Mouse (Mus musculus) heart, embryonic 11.5 days (tissue): ENCODE results near the gene Lpin2. TPM values are rescaled to one million over a fixed set of nuclear protein-coding genes. Genes with fewer than 3 reads are reported as not detected.

ENCODE experiments used
- ATAC-seq: fragments of 200-750 bp; cut with Nextera tagmentation; replicated peaks from 2 replicates; pipeline ENCODE4 v1.8.0; 2017; ENCODE audit warnings: moderate library complexity; ENCODE audit not compliant: insufficient number of reproducible peaks, low FRiP score, low TSS enrichment
- H3K27ac ChIP-seq: fragments of 300-500 bp; sonication (generic); 2 replicates; pipeline ENCODE4 v1.5.1; 2014; ENCODE audit warnings: mild to moderate bottlenecking, low read depth, low read length
- H3K27me3 ChIP-seq: fragments of 300-500 bp; sonication (generic); 2 replicates; pipeline ENCODE4 v1.6.1; 2014; ENCODE audit warnings: mild to moderate bottlenecking, low read length, mixed read lengths; ENCODE audit not compliant: control insufficient read depth, insufficient read depth
- H3K36me3 ChIP-seq: fragments of 300-500 bp; sonication (generic); 2 replicates; pipeline ENCODE4 v1.6.1; 2014; ENCODE audit warnings: mild to moderate bottlenecking, low read length, moderate library complexity, mixed read lengths; ENCODE audit not compliant: control insufficient read depth, insufficient read depth
- H3K4me1 ChIP-seq: fragments of 300-500 bp; sonication (generic); 2 replicates; pipeline ENCODE4 v1.6.1; 2014; ENCODE audit warnings: low read length; ENCODE audit not compliant: control insufficient read depth, insufficient read depth
- H3K4me2 ChIP-seq: fragments of 300-500 bp; sonication (generic); 2 replicates; pipeline ENCODE4 v1.6.1; 2014; ENCODE audit warnings: mild to moderate bottlenecking, moderate library complexity
- H3K4me3 ChIP-seq: fragments of 300-500 bp; sonication (generic); 2 replicates; pipeline ENCODE4 v1.5.1; 2014; ENCODE audit warnings: low read depth, low read length
- H3K9ac ChIP-seq: fragments of 300-500 bp; sonication (generic); 2 replicates; pipeline ENCODE4 v1.6.1; 2014; ENCODE audit warnings: mild to moderate bottlenecking, low read depth, low read length, moderate library complexity
- H3K9me3 ChIP-seq: fragments of 300-500 bp; sonication (generic); replicated peaks from 2 replicates; pipeline ENCODE4 v1.6.1; 2016; ENCODE audit warnings: low read length; ENCODE audit not compliant: control insufficient read depth
- WGBS: fragments of 180-500 bp; shearing (Covaris S2); extraction: QIAGEN DNeasy Blood & Tissue Kit; methylation state at CpG from one replicate; pipeline ENCODE4 v1.1.7; 2014; ENCODE audit not compliant: insufficient replicate concordance; 5-methylcytosine and 5-hydroxymethylcytosine counted together
- polyA plus RNA-seq: library from polyadenylated mRNA; unstranded; fragments of >200 nt; fragmentation: Nextera tagmentation; extraction: Ambion mirVana; gene quantifications from 2 replicates; pipeline ENCODE4 v1.2.1, GENCODE M21; 2014

Gene Lpin2
- polyA plus RNA-seq, 1 experiment from 2014 or later = 22.5 TPM

GRCm38 (mm10) chr17:71251601-71252001 lies 69.2 kb downstream of the Lpin2 start:
- Histone ChIP-seq H3K9me3 (no peaks in the 10 kb centered on the region), H3K9ac (no peak overlapping the region), H3K36me3 (peaks cover 15% of the 10 kb centered on the region), H3K27ac (peak overlapping the region; percentile 87), H3K4me2 (no peak overlapping the region; the same call in 1 of the 2 replicates), H3K4me3 (no peak overlapping the region), H3K4me1 (peaks cover 67% of the 10 kb centered on the region), H3K27me3 (no peaks in the 10 kb centered on the region)
- ATAC-seq = no peak
- WGBS = 46% methylated on average over 6 of the region's 6 CpGs

- no peak for ATAC-seq
- H3K9me3 ChIP-seq = no peaks in the 10 kb centered on the region
- H3K36me3 ChIP-seq = peaks cover 15% of the 10 kb centered on the region
- no peak overlapping the region for H3K4me2 ChIP-seq
- WGBS = 86% methylated on average over 9 of the region's 9 CpGs
- H3K4me3 ChIP-seq = no peak overlapping the region
- no peaks in the 10 kb centered on the region for H3K27me3 ChIP-seq
- H3K27ac ChIP-seq = peak overlapping the region; percentile 87
- no peak overlapping the region for H3K9ac ChIP-seq
- H3K4me1 ChIP-seq = peaks cover 70% of the 10 kb centered on the region
Observed at GRCm38 (mm10) chr17:71252101-71252500, 69.7 kb downstream of the Lpin2 start.

GRCm38 (mm10) chr17:71253391-71253790 lies 71.0 kb downstream of the Lpin2 start:
- no peak overlapping the region for H3K4me3 ChIP-seq
- H3K9ac ChIP-seq = no peak overlapping the region
- 85% methylated on average over 2 of the region's 2 CpGs for WGBS
- H3K4me2 ChIP-seq = no peak overlapping the region
- H3K4me1 ChIP-seq = peaks cover 63% of the 10 kb centered on the region
- peaks cover 8% of the 10 kb centered on the region for H3K36me3 ChIP-seq
- no peaks in the 10 kb centered on the region for H3K27me3 ChIP-seq
- ATAC-seq = no peak
- H3K9me3 ChIP-seq = no peaks in the 10 kb centered on the region
- no peak overlapping the region for H3K27ac ChIP-seq

- 65% methylated on average over 5 of the region's 5 CpGs for WGBS
- Histone ChIP-seq H3K27me3 (no peaks in the 10 kb centered on the region), H3K4me3 (no peak overlapping the region), H3K9me3 (no peaks in the 10 kb centered on the region), H3K27ac (peak overlapping the region; percentile 0; the same call in 1 of the 2 replicates), H3K9ac (no peak overlapping the region), H3K36me3 (peaks cover 8% of the 10 kb centered on the region), H3K4me1 (peaks cover 60% of the 10 kb centered on the region), H3K4me2 (no peak overlapping the region)
- ATAC-seq = no peak
Observed at GRCm38 (mm10) chr17:71254106-71254505, 71.7 kb downstream of the Lpin2 start.

- peaks cover 56% of the 10 kb centered on the region for H3K4me1 ChIP-seq
- whole genome bisulfite sequencing = 50% methylated on average over 6 of the region's 6 CpGs
- peak overlapping the region; percentile 18; the same call in 1 of the 2 replicates for H3K27ac ChIP-seq
- H3K36me3 ChIP-seq = peaks cover 8% of the 10 kb centered on the region
- no peak for ATAC-seq
- H3K9ac ChIP-seq = 0 out of 2 replicates have a peak overlapping the region, but pooled peaks have one; percentile 0
- H3K9me3 ChIP-seq = no peaks in the 10 kb centered on the region
- no peak overlapping the region for H3K4me3 ChIP-seq
- no peaks in the 10 kb centered on the region for H3K27me3 ChIP-seq
- H3K4me2 ChIP-seq = 0 out of 2 replicates have a peak overlapping the region, but pooled peaks have one; percentile 6
Observed at GRCm38 (mm10) chr17:71254736-71255135, 72.4 kb downstream of the Lpin2 start.

GRCm38 (mm10) chr17:71256068-71256615 lies 73.8 kb downstream of the Lpin2 start:
- ATAC-seq = no peak
- H3K27me3 ChIP-seq = no peaks in the 10 kb centered on the region
- 74% methylated on average over 14 of the region's 14 CpGs for WGBS
- H3K4me3 ChIP-seq = no peak overlapping the region
- H3K36me3 ChIP-seq = peaks cover 8% of the 10 kb centered on the region
- H3K9me3 ChIP-seq = no peaks in the 10 kb centered on the region
- H3K4me2 ChIP-seq = 0 out of 2 replicates have a peak overlapping the region, but pooled peaks have one; percentile 11
- peaks cover 42% of the 10 kb centered on the region for H3K4me1 ChIP-seq
- H3K9ac ChIP-seq = no peak overlapping the region
- no peak overlapping the region for H3K27ac ChIP-seq

- no peak overlapping the region for H3K9ac ChIP-seq
Observed at GRCm38 (mm10) chr17:71256806-71257536, 74.6 kb downstream of the Lpin2 start.

GRCm38 (mm10) chr17:71259727-71260126 lies 77.4 kb downstream of the Lpin2 start:
- Histone ChIP-seq H3K4me1 (peaks cover 16% of the 10 kb centered on the region), H3K9me3 (no peaks in the 10 kb centered on the region), H3K36me3 (peaks cover 3% of the 10 kb centered on the region; the same call in 1 of the 2 replicates), H3K9ac (no peak overlapping the region), H3K4me3 (no peak overlapping the region), H3K27me3 (no peaks in the 10 kb centered on the region), H3K4me2 (no peak overlapping the region), H3K27ac (no peak overlapping the region)
- WGBS = 78% methylated on average over 11 of the region's 11 CpGs
- ATAC-seq = peak; percentile 78

More at GRCm38 (mm10) chr17:71256806-71257536, 74.6 kb downstream of the Lpin2 start:
- no peaks in the 10 kb centered on the region for H3K27me3 ChIP-seq
- H3K4me2 ChIP-seq = no peak overlapping the region
- peaks cover 8% of the 10 kb centered on the region for H3K36me3 ChIP-seq
- no peak for ATAC-seq
- no peak overlapping the region for H3K27ac ChIP-seq
- whole genome bisulfite sequencing = 77% methylated on average over 13 of the region's 13 CpGs
- no peak overlapping the region for H3K4me3 ChIP-seq
- H3K9me3 ChIP-seq = no peaks in the 10 kb centered on the region
- H3K4me1 ChIP-seq = peaks cover 34% of the 10 kb centered on the region
